Mouse (Mus musculus) midbrain, embryonic 11.5 days (tissue): ENCODE results near the gene Zkscan6. TPM values are rescaled to one million over a fixed set of nuclear protein-coding genes. Genes with fewer than 3 reads are reported as not detected.
A peak's percentile ranks its signal among the peaks of the same experiment; 100 is the strongest.

Experiments used
- ATAC-seq: fragments of 200-750 bp; cut with Nextera tagmentation; 2 replicates; pipeline ENCODE4 v1.8.0; 2017; ENCODE audit warnings: moderate TSS enrichment, moderate library complexity; ENCODE audit not compliant: low FRiP score
- DNase-seq: peaks from one replicate; pipeline ENCODE4 v3.0.0; 2015; ENCODE audit warnings: low spot score; ENCODE audit errors: missing footprints
- H3K27ac ChIP-seq: fragments of 300-500 bp; sonication (generic); 2 replicates; pipeline ENCODE4 v1.5.1; 2014; ENCODE audit warnings: low read depth, low read length
- H3K27me3 ChIP-seq: fragments of 300-500 bp; sonication (generic); 2 replicates; pipeline ENCODE4 v1.6.1; 2014; ENCODE audit warnings: mild to moderate bottlenecking, low read length, moderate library complexity, mixed read lengths; ENCODE audit not compliant: control insufficient read depth, insufficient read depth
- H3K36me3 ChIP-seq: fragments of 300-500 bp; sonication (generic); 2 replicates; pipeline ENCODE4 v1.6.1; 2014; ENCODE audit warnings: mild to moderate bottlenecking, low read length, moderate library complexity, mixed read lengths; ENCODE audit not compliant: control insufficient read depth, insufficient read depth
- H3K4me1 ChIP-seq: fragments of 300-500 bp; sonication (generic); 2 replicates; pipeline ENCODE4 v1.6.1; 2014; ENCODE audit warnings: low read length; ENCODE audit not compliant: control insufficient read depth, insufficient read depth
- H3K4me2 ChIP-seq: fragments of 300-500 bp; sonication (generic); 2 replicates; pipeline ENCODE4 v1.6.1; 2014; ENCODE audit warnings: mild to moderate bottlenecking, moderate library complexity
- H3K4me3 ChIP-seq: fragments of 300-500 bp; sonication (generic); 2 replicates; pipeline ENCODE4 v1.5.1; 2014; ENCODE audit warnings: low read depth, low read length
- H3K9ac ChIP-seq: fragments of 300-500 bp; sonication (generic); 2 replicates; pipeline ENCODE4 v1.6.1; 2014; ENCODE audit warnings: low read length
- H3K9me3 ChIP-seq: fragments of 300-500 bp; sonication (generic); 2 replicates; pipeline ENCODE4 v1.6.1; 2016; ENCODE audit warnings: low read length; ENCODE audit not compliant: control insufficient read depth
- WGBS: fragments of 180-500 bp; shearing (Covaris S2); extraction: QIAGEN DNeasy Blood & Tissue Kit; methylation state at CpG from one replicate; pipeline ENCODE4 v1.1.7; 2014; 5-methylcytosine and 5-hydroxymethylcytosine counted together
- polyA plus RNA-seq: library from polyadenylated mRNA; unstranded; fragments of >200 nt; fragmentation: Nextera tagmentation; extraction: Ambion mirVana; gene quantifications from 2 replicates; pipeline ENCODE4 v1.2.1, GENCODE M21; 2014

The Zkscan6 gene
- polyA plus RNA-seq, 1 experiment from 2014 or later: 13.6 TPM

- Histone ChIP-seq H3K4me3 (no peak overlapping the region), H3K36me3 (peaks cover 10% of the 10 kb centered on the region; the same call in 1 of the 2 replicates), H3K9me3 (no peaks in the 10 kb centered on the region), H3K9ac (no peak overlapping the region), H3K27ac (no peak overlapping the region), H3K4me1 (no peaks in the 10 kb centered on the region), H3K27me3 (no peaks in the 10 kb centered on the region), H3K4me2 (no peak overlapping the region)
- DNase-seq: no peak
- 97% methylated on average over 3 of the region's 3 CpGs for WGBS
- no peak for ATAC-seq
Measured at GRCm38 (mm10) chr11:65824556-65824955, 17.6 kb downstream of the Zkscan6 start.

- Histone ChIP-seq H3K4me2 (no peak overlapping the region), H3K4me3 (no peak overlapping the region), H3K9ac (no peak overlapping the region), H3K27me3 (no peaks in the 10 kb centered on the region), H3K36me3 (no peaks in the 10 kb centered on the region), H3K27ac (no peak overlapping the region), H3K9me3 (no peaks in the 10 kb centered on the region), H3K4me1 (no peaks in the 10 kb centered on the region)
- DNase-seq (no peak), ATAC-seq (no peak)
- WGBS: 87% methylated on average over 8 of the region's 8 CpGs
Measured at GRCm38 (mm10) chr11:65838999-65839398, 32.0 kb downstream of the Zkscan6 start.

- DNase-seq: no peak
- Histone ChIP-seq H3K4me3 (no peak overlapping the region), H3K27me3 (no peaks in the 10 kb centered on the region), H3K9me3 (no peaks in the 10 kb centered on the region), H3K36me3 (no peaks in the 10 kb centered on the region), H3K9ac (no peak overlapping the region), H3K27ac (no peak overlapping the region), H3K4me1 (no peaks in the 10 kb centered on the region), H3K4me2 (no peak overlapping the region)
- ATAC-seq: no peak
- 84% methylated on average over 5 of the region's 5 CpGs for WGBS
Measured at GRCm38 (mm10) chr11:65846446-65846845, 39.5 kb downstream of the Zkscan6 start.

- 19% methylated on average over 1 of the region's 1 CpGs for WGBS
- H3K4me3 ChIP-seq: no peak overlapping the region
- ATAC-seq: no peak
Measured at GRCm38 (mm10) chr11:65852066-65852465, 45.1 kb downstream of the Zkscan6 start.

GRCm38 (mm10) chr11:65861476-65861875 lies 54.5 kb downstream of the Zkscan6 start:
- Histone ChIP-seq H3K4me3 (no peak overlapping the region), H3K36me3 (no peaks in the 10 kb centered on the region), H3K9me3 (no peaks in the 10 kb centered on the region), H3K9ac (no peak overlapping the region), H3K4me1 (peaks cover 6% of the 10 kb centered on the region; the same call in 1 of the 2 replicates), H3K27ac (no peak overlapping the region), H3K27me3 (no peaks in the 10 kb centered on the region), H3K4me2 (no peak overlapping the region)
- ATAC-seq: peak; percentile 46; the same call in 1 of the 2 replicates
- 35% methylated on average over 4 of the region's 4 CpGs for WGBS
- DNase-seq: peak; percentile 60

More at GRCm38 (mm10) chr11:65852066-65852465, 45.1 kb downstream of the Zkscan6 start:
- H3K27ac ChIP-seq: no peak overlapping the region
- H3K9me3 ChIP-seq: no peaks in the 10 kb centered on the region
- no peak overlapping the region for H3K4me2 ChIP-seq
- peak; percentile 86 for DNase-seq
- no peak overlapping the region for H3K9ac ChIP-seq
- no peaks in the 10 kb centered on the region for H3K4me1 ChIP-seq
- no peaks in the 10 kb centered on the region for H3K36me3 ChIP-seq
- H3K27me3 ChIP-seq: no peaks in the 10 kb centered on the region

- 76% methylated on average over 1 of the region's 1 CpGs for WGBS
Measured at GRCm38 (mm10) chr11:65877146-65877775, 70.3 kb downstream of the Zkscan6 start.

More at GRCm38 (mm10) chr11:65877146-65877775, 70.3 kb downstream of the Zkscan6 start:
- no peak overlapping the region for H3K4me2 ChIP-seq
- no peak overlapping the region for H3K4me3 ChIP-seq
- no peak overlapping the region for H3K9ac ChIP-seq
- ATAC-seq (no peak), DNase-seq (no peak)
- H3K9me3 ChIP-seq: no peaks in the 10 kb centered on the region
- no peaks in the 10 kb centered on the region for H3K36me3 ChIP-seq
- H3K27me3 ChIP-seq: no peaks in the 10 kb centered on the region
- H3K4me1 ChIP-seq: no peaks in the 10 kb centered on the region
- H3K27ac ChIP-seq: no peak overlapping the region

Other genes starting within 250 kb of the Zkscan6 start
- gene Map2k4, start 18.9 kb upstream of the Zkscan6 start, polyA plus RNA-seq: 85.2 and 86.8 TPM in 2 replicates